Mouse (Mus musculus) CD4-positive, CD25-positive, alpha-beta regulatory T cell, adult 2 months (primary cell): Measurements from ENCODE around the gene Fras1.

Source experiments
- DNase-seq: peaks from one replicate; pipeline ENCODE4 v3.0.0-alpha.2; 2012; ENCODE audit warnings: low read depth, low spot score

Fras1 gene

DNA sequence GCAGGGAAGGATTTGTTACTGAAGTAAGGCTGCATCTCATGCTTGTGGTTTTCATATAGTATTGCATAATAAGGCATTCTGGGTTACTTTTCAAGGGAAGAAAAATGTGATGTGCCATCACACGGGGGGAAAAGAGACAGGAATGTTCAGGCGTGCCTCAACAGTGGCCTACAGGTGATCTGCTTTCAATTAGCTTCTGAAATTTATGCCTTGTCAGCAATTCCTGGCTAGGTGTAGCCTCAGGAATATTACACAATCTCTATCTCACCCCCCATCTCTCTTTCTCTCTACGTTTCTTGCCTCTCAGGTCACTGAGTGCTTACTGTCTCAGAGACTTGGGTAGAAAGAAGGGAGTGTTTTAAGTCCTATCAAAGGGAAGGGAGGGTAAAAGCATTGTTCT lies 204.9 kb downstream of the Fras1 start:
- no peak for DNase-seq

DNA sequence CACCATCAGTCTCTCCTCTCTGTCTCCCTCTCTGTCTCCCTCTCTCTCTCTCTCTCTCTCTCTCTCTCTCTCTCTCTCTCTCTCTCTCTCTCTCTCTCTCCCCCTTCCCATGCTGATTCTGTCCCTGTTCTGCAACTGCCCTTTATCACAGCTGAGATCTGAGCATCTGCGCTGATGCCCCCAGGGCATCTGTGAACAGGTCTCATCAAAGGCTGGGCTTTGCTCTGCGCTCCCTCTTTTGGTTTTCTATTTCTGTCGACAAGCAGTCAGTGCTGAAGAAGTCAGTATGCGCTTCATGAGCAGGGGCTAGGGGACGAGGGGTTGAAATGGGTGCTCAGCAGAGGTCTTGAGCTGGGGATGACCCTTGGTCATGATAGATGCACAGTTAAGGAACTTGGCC lies 206.2 kb downstream of the Fras1 start:
- no peak for DNase-seq

DNA sequence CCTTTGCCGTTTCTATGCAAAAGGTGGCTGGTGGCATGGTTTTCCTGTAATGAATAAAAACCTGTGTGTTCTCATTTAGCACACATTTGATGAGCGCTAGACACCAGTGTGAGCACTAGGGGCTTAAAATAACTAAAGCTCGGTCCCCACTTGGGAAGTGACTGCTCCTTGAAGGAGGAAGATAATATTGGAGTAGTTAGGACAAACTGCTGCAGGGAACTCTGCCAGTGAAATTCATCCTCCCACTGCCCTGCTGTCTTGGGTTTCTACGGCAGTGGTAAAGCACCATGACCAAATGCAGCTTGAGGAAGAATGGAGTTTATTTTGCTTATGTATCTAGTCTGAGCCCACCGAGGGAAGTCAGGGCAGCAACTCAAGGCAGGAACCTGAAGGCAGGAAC lies 211.0 kb downstream of the Fras1 start:
- no peak for DNase-seq

DNA sequence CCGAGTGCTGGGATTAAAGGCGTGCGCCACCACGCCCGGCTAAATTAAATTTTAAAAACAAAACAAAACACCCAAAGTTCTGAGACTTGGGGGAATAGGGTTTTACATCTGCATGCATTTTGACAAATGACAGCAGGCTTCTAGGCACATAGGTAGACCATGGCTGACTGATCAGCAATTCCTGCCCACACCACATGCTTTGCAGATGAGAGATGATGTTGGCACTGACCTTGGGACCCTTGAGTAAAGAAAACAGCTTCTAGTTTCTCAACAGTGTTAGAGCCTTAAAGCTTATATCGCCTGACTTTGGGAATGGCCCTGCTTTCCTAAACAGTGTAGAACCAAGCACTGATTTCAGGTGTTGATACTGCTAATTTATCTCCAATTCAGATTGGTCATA lies 216.9 kb downstream of the Fras1 start:
- no peak for DNase-seq

DNA sequence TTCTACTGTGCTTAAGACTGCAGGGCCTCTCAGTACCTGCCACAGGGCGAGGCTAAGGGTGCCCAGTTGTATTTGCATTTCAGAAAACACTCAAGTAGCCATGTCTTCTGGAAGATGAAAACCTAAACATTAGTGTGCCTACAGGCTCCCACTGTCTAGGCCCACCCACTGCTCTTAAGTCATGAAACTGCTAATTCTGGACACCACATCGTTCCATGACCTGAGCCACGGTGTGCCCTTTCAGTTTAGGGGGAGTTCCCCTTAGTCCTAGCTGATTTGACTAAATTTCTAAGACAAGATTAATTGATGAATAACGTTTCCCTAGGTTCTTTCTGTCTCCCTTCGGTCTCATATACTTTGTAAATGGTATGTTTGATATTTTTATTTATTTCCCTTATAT lies 222.0 kb downstream of the Fras1 start:
- no peak for DNase-seq

DNA sequence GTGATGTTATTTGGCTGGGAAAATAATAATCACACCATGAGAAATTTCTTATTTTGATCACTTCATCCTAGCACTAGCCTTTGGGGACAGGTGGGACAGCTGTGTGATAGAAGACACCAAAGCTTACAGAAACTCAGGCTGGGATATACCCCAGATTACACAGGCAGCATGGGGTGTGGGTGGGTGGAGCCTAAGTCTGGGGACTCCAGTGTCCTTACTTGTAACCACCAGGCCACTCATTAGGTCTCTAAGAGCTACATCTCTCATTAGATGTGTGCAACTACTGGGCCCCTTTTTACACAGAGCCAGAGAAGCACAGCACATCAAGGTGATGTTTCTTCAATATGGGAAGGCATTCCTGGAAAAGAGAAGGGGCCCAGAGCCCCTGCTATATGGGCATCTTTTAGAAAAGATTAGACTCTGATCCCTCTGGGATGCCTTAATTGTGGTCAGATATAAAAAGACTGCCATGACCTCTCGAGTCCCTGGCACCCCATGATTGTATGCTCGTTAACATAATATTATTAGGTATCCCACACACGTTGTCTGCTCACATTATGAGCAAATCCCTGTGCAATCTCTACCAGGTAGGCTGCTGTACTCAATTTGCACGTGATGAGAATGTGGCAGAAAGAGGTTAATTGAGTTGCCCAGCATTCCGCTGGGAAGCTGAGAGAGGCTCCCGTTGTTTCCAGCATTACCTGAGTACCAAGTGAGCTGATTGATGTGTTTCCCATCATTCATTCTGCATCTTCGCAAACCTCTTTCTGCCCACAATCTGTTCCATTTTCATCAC lies 230.4 kb downstream of the Fras1 start:
- no peak for DNase-seq

DNA sequence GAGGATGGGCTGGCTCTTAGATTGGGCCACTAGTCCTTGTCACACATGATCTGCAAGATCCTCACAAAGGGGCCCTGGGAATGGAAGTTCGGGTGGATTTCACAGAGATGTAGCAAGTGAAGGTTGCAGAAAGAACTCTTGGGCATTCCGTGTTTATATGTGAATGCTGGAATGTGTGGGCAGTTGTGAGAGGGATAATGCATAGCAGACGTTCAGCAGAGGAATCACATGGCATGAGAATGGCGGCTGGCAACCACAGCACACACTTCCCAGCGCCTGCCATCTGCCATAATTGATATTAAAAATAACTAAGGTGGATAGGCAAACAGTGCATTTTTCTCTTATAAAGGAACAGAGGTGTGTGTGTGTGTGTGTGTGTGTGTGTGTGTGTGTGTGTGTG lies 234.3 kb downstream of the Fras1 start:
- DNase-seq: no peak

DNA sequence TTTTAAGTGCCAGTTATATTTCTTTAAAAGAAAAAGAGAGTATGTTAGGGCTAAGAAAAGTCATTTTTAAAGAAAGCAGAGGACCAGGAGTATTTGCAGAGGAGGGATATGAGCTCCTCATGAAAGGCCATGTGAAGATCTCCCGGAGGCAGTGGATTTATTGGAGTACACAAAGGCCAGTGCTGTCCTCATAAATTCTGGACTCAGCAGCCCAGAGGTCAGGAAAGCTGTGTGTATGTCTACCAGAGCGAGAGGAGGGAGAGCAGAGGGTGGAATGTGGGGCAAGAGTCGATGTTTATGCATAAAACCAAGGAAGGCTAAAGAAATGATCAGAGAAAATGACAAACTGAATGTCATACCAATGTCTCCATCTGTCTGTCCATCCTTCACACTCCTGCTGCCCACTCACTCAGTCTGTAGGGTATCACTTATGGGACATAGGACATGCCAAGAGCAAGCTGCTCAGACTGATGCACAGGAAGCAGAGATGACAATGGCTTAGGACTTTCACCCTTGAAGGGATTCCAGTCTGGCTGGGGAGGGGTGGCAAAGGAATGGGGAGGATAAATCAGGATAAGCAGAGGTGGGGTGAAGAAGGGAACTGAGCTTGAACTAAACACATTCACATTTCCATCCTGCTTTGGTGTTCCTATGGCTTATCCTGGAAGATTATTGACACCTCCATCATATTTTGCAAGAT lies 235.0 kb downstream of the Fras1 start:
- no peak for DNase-seq

DNA sequence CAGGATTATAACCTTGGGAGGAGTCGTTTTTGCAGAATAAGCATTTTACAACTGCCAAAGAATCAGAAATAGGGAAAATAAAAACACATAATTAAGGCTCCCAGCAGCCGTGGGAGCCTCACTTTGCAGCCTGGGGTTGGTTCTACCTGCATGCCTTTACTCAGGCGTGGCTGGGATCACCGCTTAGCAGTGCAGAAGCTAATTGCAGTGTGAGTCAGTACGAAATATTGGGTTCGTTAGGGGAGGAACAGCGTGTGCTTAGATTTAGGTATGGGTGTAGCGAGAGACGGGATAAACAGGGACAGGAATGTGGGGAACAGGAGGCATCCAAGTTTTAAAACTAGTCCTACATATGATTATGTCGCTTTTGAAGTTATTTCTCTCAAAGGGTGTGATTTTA lies 238.3 kb downstream of the Fras1 start:
- no peak for DNase-seq

DNA sequence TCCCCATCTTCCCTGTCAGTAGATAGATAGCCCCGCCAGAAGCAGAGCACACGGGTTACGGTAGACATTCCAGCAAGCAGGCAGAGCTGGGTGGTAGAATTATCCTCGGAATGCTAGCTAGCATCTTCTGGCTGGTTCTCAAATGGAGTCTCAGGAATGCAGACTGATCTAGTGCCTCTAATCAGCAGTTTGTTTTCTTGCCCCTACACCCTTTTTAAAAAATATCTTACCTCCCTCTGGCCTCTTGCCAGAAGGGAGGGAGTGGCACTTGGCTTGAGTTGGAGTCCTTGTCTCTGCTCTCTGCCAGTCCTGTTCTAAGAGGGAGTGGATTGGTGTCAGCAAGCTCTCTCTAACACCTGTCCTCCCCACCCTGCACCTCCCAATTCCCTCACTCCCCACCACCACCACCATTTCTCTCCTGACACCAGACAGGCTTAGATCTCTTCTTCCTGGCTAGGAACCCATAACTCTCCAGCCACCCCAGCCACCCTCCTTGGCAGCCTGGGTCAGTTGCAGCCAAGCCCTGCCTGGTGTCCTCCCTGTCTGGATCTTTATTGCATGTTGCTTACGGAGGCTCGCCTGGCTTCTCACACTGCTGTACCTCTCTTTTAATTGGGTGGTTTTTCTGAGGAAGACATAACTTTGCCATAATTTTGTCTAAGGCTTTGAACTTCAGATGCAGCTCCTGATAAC lies 243.3 kb downstream of the Fras1 start:
- no peak for DNase-seq

DNA sequence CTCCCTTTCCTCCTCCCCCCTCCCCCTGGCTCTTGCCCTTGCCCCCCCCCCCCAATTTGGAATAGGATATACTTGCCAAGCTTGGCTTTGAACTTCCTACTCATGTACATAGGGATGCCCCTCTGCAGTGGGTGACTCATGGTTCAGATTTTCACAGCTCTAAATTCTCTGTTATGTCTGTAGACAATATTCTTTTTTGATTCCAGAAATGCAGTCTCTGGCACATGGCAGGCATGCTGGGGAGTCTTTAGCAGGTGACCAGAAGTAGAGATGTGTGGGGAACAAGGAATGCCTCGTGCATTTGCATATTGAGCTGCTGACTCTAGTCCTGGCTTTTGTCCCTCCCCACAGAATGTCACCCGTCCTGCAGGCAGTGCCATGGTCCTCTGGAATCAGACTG lies 244.3 kb downstream of the Fras1 start:
- no peak for DNase-seq

DNA sequence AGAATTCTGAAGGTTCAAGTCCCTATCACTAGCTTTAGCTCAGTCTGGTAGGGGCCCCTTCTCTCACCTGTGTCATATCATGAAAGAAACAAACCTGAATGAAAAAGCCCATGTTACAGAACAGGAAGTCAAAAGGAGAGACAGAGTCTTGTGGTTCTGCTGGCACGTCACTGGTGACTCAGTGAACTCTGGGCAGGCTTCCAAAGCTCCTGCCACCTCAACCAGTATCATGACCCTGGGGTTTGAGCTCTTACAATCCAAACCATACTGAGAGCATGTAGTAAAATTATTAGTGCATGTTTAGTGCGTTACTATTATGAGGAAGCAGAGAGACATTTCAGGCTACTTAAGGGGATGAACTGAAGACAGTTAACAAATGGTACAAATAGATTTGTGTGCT lies 246.5 kb downstream of the Fras1 start:
- no peak for DNase-seq

DNA sequence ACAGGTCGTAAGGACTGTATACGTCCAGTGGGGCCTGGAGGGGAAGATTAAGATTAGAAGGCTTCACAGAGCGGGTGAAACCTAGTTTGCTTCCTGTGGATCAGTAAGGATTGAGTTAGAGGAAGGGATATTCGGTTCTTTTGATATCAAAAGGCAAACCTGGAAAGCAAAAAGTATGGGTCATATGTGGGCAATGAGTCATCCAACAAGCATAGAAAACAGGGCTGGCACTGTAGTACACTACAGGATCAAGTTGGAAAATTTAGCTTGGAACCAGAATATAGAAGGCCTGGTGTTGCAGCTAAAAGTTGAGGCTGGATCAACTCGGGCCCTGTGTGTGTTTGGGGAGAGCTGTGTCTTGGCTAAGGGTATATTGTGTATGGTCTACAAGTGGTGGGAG lies 246.9 kb downstream of the Fras1 start:
- DNase-seq: no peak

DNA sequence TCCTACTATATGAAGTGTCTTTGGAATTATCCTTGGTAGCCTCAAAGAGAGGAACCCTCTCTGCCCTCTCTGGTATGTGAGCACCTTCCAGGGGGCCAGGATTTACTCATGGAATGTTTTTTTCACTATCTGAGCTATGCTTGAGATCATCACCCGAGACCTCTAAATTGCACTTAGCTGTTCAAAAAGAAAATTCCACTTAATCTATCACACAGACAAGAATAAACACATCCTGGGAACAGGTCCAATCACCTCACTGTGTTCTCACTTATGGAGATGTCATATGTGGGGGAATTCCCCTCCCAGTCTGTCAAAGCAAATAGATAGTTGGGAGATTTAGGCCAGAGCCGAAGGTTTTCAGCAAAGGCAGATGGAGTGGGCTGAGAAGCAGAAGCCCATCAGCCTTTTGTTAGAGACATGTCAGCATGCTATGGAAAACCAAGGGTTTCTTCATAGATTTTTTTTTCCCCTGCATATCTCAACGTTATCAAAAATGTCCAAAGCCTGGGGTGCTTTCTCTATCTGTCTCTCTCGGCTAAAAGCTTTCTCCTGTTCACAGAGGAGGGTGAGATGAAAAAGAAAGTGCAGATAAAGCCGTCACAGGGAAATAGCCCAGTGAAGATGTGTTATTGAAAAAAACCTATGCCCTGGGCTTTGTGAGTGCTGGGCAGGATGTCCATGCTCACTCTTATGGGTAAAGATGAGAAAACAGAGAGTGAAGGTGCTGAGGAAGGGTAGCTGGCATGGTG lies 249.0 kb downstream of the Fras1 start:
- no peak for DNase-seq

DNA sequence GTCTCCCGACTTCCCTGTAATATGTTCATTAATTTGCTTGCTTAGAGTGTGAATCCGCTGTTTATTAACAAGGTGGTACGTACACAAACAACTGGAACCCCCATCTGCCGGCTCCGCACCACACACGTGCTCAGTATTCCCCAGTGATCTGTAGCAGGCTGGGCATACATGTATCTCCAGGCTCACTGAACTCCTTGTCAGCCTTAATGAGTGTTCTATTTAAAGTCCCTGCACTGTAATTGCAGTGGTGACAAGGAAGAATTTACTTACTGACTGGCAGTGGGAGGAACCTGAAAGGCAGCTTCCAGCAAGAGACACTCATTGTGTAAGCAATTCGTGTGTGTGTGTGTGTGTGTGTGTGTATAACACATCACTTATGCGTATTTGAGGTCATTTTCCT lies 256.1 kb downstream of the Fras1 start:
- no peak for DNase-seq

DNA sequence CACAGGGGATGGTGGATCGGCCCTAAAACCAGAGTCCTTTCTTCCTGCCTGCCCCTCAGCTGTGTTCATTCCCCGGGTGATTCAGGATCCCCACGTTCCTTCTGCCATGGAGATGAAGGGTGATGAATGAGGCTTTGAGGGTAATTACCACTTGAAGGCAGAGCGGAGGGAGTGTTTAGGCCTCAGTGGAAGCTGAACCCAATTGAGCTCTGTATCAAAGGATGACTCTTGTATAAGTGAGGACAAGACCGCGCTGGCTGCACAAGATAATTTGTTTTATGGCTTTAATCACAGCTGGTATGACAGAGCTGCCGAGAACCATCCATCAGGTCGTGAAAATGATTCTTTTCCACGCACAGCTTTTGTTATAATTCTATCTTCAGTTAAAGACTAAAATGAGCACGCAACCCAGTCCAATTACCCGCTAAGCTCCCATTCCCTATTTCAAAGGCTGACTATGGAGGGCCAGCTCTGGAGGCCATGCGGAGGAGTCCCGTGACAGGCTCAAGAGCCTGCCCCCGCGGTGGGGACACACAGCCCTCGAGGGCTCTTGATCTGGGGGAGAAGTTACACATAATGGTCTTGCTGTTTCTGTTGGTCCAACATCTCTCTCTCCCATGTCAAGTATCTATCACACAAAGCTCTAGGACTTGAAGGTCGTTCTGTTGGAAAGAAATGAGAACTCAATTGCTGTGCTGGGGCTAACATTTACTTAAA lies 261.5 kb downstream of the Fras1 start:
- no peak for DNase-seq

DNA sequence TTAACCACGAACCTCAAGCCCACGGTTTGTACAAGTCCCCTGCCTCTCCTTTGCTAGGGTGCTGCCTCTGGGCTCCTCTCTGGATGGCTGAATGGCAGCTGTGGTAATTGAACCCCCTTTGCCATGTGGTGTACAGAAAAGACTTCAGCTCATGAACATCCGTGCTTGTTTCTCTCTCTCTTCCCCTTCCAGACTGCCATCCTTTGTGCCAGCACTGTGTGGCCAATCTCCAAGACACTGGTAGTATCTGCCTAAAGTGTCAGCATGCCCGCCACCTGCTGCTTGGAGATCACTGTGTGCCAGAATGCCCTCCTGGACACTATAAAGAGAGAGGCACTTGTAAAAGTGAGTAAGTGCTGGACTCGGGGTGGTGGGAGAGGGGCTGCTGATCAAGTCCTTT lies 262.1 kb downstream of the Fras1 start:
- DNase-seq: no peak

DNA sequence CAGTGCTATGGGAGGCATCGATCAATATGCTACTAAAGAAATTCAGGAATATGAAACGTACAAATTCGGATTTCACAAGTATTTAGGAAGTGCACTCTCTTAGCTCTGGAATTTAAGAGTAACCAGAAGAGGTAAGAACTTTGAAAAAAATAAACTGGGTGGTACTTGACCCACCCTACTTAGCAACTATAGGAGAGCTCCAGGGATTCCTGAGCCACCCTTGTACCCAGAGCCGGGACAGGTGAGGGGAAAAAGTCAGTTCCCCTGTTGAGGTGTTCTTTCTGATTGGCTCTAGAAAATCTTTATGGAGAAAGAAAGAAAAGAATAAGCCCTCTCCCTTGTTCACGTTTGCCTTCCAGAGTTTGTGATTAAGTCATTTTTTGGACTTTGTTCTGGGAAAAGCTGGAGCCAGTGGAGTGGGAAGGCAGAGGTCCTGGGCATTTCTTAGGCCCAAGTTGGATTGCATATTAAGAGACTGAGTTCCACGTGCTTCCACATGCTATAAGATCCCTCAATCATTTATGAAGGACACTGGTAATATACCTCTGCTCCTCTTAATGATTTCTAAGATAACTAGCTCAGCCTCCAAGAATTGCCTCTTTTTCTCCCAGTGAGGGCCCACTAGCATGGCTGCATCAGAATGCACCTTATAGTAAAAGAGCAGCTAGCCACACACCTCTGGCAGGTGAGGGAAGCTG lies 265.6 kb downstream of the Fras1 start:
- no peak for DNase-seq

DNA sequence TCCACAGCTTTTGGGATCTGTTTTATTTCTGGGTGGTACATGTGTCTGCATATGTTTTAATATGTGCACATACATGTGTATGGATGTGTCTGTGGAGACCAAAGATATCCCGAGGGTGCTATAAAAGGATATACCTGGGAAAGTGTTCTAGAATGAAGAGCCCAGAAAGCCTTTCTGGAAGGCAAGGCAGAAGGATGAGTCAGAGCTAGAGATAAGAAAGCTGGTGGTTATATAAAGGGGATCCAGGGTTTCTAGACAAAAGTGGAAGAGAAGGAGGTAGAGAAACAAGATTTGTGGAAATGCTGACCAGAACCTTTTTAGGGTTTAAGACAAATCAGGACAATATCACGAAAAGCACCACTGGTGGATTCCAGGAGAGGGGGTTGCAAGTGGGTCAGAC lies 267.5 kb downstream of the Fras1 start:
- no peak for DNase-seq

DNA sequence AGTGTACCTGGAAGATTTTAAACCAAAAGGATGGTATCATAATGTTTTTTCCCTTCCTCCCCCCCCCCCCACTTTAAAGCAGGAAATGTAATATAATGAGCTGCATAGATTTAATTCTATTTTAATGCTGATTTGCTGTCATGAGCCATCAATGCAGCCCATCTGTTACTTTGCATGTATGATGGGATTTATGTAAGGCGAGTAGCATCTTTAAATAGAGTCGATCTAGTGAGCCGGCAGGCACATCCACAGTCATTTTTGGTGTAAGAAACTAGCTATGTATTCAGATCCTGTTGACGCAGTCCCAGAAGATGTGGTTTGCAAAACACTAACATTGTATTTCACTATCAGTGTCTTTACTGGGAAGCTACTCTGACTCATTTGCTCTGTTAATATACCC lies 301.9 kb downstream of the Fras1 start:
- no peak for DNase-seq

DNA sequence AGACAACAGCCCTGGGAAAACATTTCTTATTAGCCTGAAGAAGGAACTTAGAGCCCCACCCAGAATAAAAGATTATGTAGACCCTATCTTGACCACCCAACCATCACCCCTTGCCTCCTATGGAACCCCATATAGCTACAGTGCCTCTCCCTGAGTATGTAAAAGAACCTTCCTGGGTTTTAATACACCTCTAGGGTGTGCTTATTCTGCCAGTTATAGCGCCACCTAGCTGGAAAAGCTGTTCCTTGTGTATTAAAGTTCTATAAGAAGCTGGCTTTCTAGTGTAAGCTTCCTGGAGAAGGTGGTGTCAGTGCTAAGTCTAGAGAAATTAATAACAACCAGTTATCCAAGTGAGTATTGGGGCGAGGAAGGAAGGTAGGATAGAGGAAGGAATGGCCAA lies 303.7 kb downstream of the Fras1 start:
- DNase-seq: peak; percentile 9
